Mouse (Mus musculus) forebrain, embryonic 10.5 days (tissue): Measurements from ENCODE around the gene Mgll. TPM values are rescaled to one million over a fixed set of nuclear protein-coding genes. Genes with fewer than 3 reads are reported as not detected.

ENCODE experiments used
- DNase-seq: peaks from one replicate; pipeline ENCODE4 v3.0.0-alpha.2; 2017; ENCODE audit warnings: low spot score; ENCODE audit errors: extremely low spot score
- H3K27ac ChIP-seq: fragments of 300-500 bp; sonication (generic); 2 replicates; pipeline ENCODE4 v1.5.1; 2016; ENCODE audit warnings: mild to moderate bottlenecking
- H3K27me3 ChIP-seq: fragments of 300-500 bp; sonication (generic); 2 replicates; pipeline ENCODE4 v1.6.1; 2016; ENCODE audit warnings: mild to moderate bottlenecking; ENCODE audit not compliant: poor library complexity, severe bottlenecking
- H3K36me3 ChIP-seq: fragments of 300-500 bp; sonication (generic); replicated peaks from 2 replicates; pipeline ENCODE4 v1.6.1; 2016; ENCODE audit warnings: mild to moderate bottlenecking, moderate library complexity
- H3K4me1 ChIP-seq: fragments of 300-500 bp; sonication (generic); 2 replicates; pipeline ENCODE4 v1.6.1; 2016
- H3K4me3 ChIP-seq: fragments of 300-500 bp; sonication (generic); 2 replicates; pipeline ENCODE4 v1.5.1; 2016; ENCODE audit warnings: mild to moderate bottlenecking, moderate library complexity
- H3K9me3 ChIP-seq: fragments of 300-500 bp; sonication (generic); 2 replicates; pipeline ENCODE4 v1.6.1; 2016; ENCODE audit warnings: mild to moderate bottlenecking, moderate library complexity
- WGBS: fragments of 180-500 bp; shearing (Covaris S2); methylation state at CpG from one replicate; pipeline ENCODE4 v1.1.7; 2016; 5-methylcytosine and 5-hydroxymethylcytosine counted together
- polyA plus RNA-seq: library from polyadenylated mRNA; unstranded; fragments of >200 nt; fragmentation: Nextera tagmentation; extraction: Ambion mirVana; gene quantifications from 2 replicates; pipeline ENCODE4 v1.2.1, GENCODE M21; 2016

Mgll gene
- polyA plus RNA-seq, 1 experiment from 2014 or later, result 5.8 TPM

DNA sequence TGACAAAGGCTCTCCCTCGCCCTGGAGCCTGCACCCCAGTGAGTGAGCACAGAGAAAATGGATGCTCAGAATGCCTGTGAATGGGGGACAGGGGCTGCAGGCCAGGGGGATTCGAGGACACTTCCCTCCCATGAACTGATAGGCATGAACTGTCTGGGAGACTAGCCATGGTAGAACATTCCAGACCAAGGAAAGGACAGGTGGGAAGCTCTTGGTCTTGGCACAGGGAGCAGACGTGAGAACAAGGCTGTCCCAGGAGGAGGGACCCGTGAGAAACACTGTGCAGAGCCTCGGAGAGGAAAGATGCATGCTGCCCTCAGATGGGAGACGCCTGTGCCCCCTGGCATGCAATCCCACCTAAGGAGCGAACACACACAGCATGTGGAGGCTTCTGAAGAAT lies 100.0 kb downstream of the Mgll start:
- Histone ChIP-seq H3K9me3 (no peaks in the 10 kb centered on the region), H3K36me3 (no peaks in the 10 kb centered on the region), H3K27ac (no peak overlapping the region), H3K4me1 (peaks cover 25% of the 10 kb centered on the region), H3K4me3 (no peak overlapping the region), H3K27me3 (no peaks in the 10 kb centered on the region)
- DNase-seq, result no peak
- WGBS, result 76% methylated on average over 7 of the region's 7 CpGs

DNA sequence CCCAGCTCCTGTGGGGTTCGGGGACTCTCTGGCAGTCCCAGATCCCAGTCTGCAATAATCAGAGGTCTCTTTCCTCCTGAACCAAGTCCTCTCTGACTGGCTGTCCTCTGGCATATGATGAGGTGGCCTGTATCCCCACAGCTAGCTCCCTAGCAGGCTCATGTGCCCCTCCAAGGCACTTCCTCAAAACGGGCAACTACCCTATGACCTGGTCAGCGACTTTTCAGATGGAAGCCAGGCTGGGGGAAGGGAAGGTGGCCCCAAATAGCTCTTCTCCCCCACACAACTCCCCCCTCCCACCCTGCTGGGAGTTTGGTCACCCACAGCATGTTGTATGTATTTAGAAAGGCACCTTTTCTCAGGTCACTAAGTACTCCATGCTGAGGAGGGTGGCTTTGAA lies 101.9 kb downstream of the Mgll start:
- no peak for DNase-seq
- no peaks in the 10 kb centered on the region for H3K9me3 ChIP-seq
- H3K4me1 ChIP-seq, result peaks cover 19% of the 10 kb centered on the region
- 0 out of 2 replicates have a peak, but pooled peaks cover 6% of the 10 kb centered on the region for H3K27me3 ChIP-seq
- WGBS, result 68% methylated on average over 3 of the region's 3 CpGs
- H3K4me3 ChIP-seq, result no peak overlapping the region
- no peaks in the 10 kb centered on the region for H3K36me3 ChIP-seq
- no peak overlapping the region for H3K27ac ChIP-seq

DNA sequence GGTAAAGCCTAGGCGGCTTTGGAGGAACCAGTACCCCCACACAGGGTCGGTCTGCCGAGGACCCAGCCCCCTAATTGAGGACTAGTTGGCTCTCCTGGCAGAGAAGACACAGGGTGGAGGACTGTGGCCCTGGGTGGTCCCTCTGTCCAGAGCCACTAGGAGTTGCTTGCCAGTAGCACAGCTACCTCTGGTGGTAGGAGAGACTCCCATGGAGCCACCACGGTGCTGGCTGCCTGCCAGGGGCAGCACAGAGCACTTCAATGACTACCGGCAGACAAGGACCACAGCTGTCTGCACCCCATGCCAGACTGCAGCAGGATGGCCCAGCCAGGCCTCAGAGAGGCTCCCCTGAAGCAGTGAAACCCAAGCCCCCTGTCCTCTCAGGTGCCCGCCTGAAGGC lies 102.3 kb downstream of the Mgll start:
- peaks cover 21% of the 10 kb centered on the region for H3K4me1 ChIP-seq
- DNase-seq, result no peak
- H3K4me3 ChIP-seq, result no peak overlapping the region
- H3K27me3 ChIP-seq, result 0 out of 2 replicates have a peak, but pooled peaks cover 6% of the 10 kb centered on the region
- 39% methylated on average over 6 of the region's 6 CpGs for WGBS
- H3K27ac ChIP-seq, result peak overlapping the region; percentile 45
- H3K9me3 ChIP-seq, result no peaks in the 10 kb centered on the region
- H3K36me3 ChIP-seq, result no peaks in the 10 kb centered on the region

DNA sequence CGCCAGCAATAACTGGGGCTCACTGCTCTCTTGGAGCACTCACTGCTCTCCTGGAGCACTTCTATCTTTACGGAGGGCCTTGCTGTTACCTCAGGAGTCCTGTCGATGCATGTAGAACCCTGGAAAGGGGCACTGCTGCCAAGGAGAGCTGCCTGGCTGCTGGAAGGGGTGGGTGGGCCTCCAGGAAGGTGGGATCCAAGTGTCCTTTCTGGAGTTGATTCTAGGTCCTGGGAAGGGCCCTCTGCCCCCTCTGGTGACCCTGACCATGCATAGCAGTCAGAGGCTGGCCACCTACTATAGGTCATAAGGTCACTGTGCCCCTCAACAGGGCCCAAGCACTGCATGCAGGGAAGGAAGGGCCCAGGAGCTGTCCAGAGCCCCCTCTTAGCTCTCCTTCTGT lies 102.8 kb downstream of the Mgll start:
- peaks cover 21% of the 10 kb centered on the region for H3K4me1 ChIP-seq
- peak overlapping the region; percentile 45 for H3K27ac ChIP-seq
- H3K9me3 ChIP-seq, result no peaks in the 10 kb centered on the region
- H3K4me3 ChIP-seq, result no peak overlapping the region
- H3K36me3 ChIP-seq, result no peaks in the 10 kb centered on the region
- WGBS, result 91% methylated on average over 3 of the region's 3 CpGs
- no peak for DNase-seq
- H3K27me3 ChIP-seq, result 0 out of 2 replicates have a peak, but pooled peaks cover 6% of the 10 kb centered on the region

DNA sequence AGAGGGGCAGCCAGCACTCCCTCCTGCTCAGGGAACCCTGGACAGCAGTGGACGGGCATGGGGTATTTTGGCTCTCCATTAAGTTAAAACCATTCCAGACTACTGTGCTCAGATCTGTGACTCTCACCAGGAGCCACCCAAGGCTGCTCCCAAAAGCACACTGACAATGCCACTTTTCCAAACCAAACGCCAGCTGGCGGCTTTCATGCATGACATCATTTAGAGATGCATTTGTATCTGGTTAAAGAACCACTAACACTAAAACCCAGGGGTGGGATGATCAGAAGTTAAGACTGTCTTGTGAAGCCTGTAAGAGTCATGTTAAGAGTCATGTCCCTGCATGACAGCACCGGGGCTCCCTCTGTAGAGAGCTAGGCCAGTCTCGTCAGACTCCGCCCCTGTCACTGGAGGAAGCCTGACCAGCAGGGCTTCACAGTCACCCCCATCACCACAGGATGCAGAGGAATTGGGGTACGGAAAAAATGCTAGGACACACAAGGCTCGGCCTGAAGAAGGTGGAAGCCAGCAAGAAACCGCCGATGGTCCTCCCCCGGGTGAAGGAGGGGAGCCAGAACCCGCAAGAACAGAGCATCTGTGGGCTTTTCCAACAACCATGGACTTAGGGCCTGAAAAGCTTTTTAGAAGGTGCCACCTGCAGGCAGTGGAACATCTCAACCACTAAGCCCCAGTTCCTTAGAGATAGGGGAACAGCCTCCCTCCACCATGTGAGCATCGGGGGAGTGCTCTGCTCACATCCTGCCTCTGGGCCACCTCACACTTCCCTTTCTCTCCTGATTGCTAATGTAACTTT lies 103.4 kb downstream of the Mgll start:
- no peaks in the 10 kb centered on the region for H3K36me3 ChIP-seq
- no peaks in the 10 kb centered on the region for H3K9me3 ChIP-seq
- no peak overlapping the region for H3K4me3 ChIP-seq
- WGBS, result 64% methylated on average over 13 of the region's 13 CpGs
- no peak overlapping the region for H3K27ac ChIP-seq
- DNase-seq, result no peak
- H3K27me3 ChIP-seq, result 0 out of 2 replicates have a peak, but pooled peaks cover 6% of the 10 kb centered on the region
- peaks cover 23% of the 10 kb centered on the region for H3K4me1 ChIP-seq

DNA sequence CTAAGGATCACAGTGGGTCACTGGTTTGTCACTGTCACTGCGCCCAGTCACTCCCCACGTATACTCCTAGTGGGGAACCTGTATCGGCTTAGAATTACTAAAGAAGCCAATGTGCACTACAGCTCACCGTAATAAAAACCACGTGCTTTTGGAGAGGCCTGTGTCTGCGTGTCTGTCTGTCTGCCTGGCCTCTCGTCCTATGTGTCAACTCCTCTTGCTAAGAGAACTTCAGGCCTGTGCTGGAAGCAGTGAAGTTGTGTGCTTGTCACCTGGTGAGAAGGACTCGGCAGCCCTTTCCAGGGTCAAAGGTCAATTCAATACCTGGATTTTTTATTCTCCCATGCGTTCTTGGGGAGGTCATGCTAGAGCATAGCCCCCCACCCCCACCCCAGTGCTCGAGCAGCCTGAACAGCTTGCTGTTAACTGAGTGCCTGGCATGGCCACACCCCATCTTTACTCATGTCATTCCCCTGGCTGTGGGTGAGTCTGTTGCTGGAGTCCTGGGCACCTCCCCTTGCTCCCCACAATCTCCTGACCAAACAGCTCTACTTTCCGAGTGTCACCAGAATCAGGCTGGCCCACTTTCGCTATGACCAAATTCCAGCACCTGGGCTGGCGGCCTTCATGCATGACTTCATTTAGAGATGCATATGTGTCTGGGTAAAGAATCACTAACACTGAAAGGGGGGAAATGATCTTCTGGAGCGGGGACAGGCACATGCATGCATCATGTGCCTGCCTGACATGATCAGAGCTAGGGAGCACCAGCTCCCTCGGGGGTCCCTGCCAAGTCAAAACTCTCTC lies 104.2 kb downstream of the Mgll start:
- DNase-seq, result no peak
- 80% methylated on average over 15 of the region's 15 CpGs for WGBS
- H3K27ac ChIP-seq, result no peak overlapping the region
- H3K4me3 ChIP-seq, result no peak overlapping the region
- no peaks in the 10 kb centered on the region for H3K36me3 ChIP-seq
- H3K4me1 ChIP-seq, result peaks cover 26% of the 10 kb centered on the region
- H3K27me3 ChIP-seq, result 0 out of 2 replicates have a peak, but pooled peaks cover 6% of the 10 kb centered on the region
- no peaks in the 10 kb centered on the region for H3K9me3 ChIP-seq

DNA sequence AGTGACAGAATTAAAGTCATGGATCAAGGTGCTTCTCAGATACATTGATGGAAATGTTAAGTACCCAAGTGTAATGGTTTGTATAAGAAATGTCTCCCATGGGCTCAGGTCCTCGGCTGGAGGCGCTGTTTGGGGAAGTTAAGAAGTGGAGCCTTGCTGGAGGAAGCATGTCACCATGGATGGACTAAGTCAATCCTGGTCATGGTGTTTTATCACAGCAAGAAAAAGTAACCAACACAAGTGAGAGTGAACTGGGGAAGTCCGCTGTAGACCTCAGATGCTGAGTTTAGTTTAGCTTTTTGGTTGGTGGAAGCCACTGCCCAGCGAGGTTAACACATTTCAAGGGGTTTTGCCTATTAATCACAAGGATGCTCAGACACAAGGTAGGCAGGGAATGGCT lies 105.4 kb downstream of the Mgll start:
- Histone ChIP-seq H3K9me3 (no peaks in the 10 kb centered on the region), H3K27ac (no peak overlapping the region), H3K4me3 (no peak overlapping the region), H3K36me3 (no peaks in the 10 kb centered on the region), H3K4me1 (peaks cover 26% of the 10 kb centered on the region), H3K27me3 (0 out of 2 replicates have a peak, but pooled peaks cover 6% of the 10 kb centered on the region)
- WGBS, result 95% methylated on average over 4 of the region's 4 CpGs
- no peak for DNase-seq

DNA sequence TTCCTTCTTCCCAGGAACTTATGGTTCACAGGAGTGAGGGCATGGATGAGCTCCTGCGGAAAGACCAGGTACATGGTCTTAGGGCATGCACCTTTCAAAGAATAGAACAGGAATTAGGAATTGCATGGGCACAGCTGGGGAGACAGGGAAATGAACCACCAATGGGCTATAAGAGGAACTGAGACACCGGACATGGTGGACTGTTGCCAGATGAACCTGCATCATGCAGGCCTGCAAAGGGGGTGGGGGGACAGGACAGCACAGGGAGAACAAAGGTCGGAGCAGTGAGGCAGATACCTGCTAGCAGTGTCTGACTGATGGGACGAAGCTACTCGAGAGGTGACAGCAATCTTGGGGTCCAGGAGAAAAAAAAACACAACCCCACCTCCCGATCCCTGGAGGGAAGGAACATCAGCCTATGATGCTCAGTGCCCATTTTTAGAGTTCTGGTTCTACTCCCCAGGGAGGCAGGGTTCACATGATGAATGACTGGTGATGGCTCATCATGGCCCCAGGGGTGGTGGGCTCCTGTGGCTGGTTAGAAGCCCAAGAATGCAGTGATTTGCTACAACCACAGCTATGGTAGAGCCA lies 106.0 kb downstream of the Mgll start:
- DNase-seq, result no peak
- Histone ChIP-seq H3K36me3 (no peaks in the 10 kb centered on the region), H3K27me3 (0 out of 2 replicates have a peak, but pooled peaks cover 6% of the 10 kb centered on the region), H3K4me3 (no peak overlapping the region), H3K4me1 (peaks cover 26% of the 10 kb centered on the region), H3K27ac (no peak overlapping the region), H3K9me3 (no peaks in the 10 kb centered on the region)
- WGBS, result 86% methylated on average over 6 of the region's 6 CpGs

DNA sequence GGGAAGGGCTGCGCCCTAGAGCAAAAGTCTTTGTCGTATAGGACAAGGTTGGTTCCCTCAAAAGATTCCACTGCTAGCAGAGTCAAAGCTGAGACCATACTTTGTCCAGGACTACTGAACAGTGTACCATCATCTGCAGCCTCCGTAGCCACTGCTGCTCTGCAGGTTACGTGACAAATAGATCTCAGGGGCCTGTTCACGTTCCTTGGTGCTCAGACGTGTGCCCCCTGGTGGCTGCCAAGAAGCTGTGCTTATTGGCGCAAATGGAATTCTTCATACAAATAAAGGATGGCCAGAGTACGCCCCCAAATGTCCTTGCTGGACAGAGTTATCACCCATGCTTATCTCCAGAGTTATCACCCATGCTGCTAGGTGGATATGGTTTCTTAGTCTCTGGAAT lies 107.2 kb downstream of the Mgll start:
- WGBS, result 28% methylated on average over 8 of the region's 8 CpGs
- Histone ChIP-seq H3K9me3 (no peaks in the 10 kb centered on the region), H3K27me3 (0 out of 2 replicates have a peak, but pooled peaks cover 6% of the 10 kb centered on the region), H3K36me3 (peaks cover 8% of the 10 kb centered on the region), H3K27ac (no peak overlapping the region), H3K4me3 (no peak overlapping the region), H3K4me1 (peaks cover 24% of the 10 kb centered on the region)
- peak; percentile 73 for DNase-seq

DNA sequence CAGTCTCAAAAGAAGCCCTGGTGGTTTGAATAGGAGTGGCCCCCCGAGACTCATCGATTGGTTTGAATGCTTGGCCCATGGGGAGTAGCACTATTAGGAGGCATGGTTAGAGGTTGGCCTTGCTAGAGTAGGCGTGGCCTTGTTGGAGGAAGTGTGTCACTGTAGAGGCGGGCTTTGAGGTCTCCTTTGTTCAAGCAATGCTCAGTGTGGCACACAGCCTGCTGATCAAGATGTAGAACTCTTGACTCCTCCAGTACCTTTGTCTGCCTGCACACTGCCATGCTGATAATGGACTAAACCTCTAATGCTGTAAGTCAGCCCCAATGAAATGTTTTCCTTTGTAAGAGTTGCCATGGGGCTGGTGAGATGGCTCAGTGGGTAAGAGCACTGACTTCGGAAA lies 108.5 kb downstream of the Mgll start:
- no peak overlapping the region for H3K4me3 ChIP-seq
- 0 out of 2 replicates have a peak overlapping the region, but pooled peaks have one; percentile 17 for H3K27ac ChIP-seq
- WGBS, result 79% methylated on average over 5 of the region's 5 CpGs
- no peaks in the 10 kb centered on the region for H3K9me3 ChIP-seq
- DNase-seq, result no peak
- peaks cover 12% of the 10 kb centered on the region for H3K4me1 ChIP-seq
- H3K27me3 ChIP-seq, result 0 out of 2 replicates have a peak, but pooled peaks cover 6% of the 10 kb centered on the region
- peaks cover 19% of the 10 kb centered on the region for H3K36me3 ChIP-seq

DNA sequence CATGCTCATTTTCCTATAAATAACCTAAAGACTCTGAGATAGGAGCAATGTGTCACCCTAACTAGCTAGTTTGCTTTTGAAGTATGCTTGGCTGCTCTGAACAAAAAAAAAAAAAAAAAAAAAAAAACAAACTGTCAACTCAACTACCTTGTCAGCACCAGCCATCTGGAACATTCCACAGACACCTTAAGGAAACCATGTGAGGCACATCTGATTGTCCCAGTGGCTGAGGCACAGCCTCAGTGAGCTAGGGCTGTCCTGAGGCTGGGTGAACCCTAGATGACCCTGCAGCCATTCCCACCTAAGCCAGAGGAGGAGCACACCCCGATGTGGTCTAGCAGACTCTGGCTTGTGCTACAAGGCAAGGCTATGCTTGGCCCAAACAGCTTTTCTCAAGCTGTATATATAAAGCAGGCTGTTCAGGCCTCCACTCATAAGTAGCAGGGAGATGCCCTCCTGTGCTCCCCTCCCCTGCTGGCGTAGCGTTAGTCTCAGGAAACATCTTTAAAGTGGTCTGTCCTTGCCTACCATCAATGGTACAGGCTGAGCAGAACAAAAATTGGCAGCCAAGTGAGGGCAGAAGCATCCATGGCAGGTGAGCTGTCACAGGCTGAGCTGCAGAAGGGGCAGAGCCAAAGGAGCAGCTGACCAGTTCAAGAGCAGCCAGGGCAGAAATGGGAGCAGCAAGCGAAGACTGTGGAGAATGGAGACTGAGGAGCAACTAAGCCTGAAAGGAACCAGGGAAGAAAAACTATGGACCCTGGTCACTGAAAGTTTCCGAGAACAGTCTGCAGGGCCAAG lies 109.3 kb downstream of the Mgll start:
- Histone ChIP-seq H3K27ac (0 out of 2 replicates have a peak overlapping the region, but pooled peaks have one; percentile 20), H3K4me1 (peaks cover 8% of the 10 kb centered on the region), H3K36me3 (peaks cover 28% of the 10 kb centered on the region), H3K4me3 (no peak overlapping the region), H3K9me3 (no peaks in the 10 kb centered on the region), H3K27me3 (0 out of 2 replicates have a peak, but pooled peaks cover 6% of the 10 kb centered on the region)
- no peak for DNase-seq
- 88% methylated on average over 5 of the region's 5 CpGs for WGBS

DNA sequence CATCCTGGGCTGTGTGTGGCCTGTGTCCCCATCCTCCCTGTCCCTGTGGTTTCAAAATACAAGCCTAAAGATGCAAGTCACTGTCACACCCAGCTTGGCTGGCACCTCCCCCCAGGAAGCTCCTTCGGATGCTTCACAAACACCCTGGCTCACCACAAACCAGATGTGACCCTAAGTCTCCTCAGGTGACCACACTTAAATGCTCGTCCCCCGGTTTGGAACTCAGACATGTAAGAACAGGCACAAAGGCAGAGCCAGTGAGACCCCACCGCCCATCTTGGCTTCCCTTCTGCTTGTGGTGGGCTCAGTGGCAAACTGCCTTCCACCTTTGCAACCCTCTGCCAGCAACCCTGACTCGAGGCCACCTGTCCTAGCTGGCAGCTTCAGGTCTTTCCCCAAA lies 110.8 kb downstream of the Mgll start:
- Histone ChIP-seq H3K9me3 (no peaks in the 10 kb centered on the region), H3K27ac (no peak overlapping the region), H3K4me1 (peaks cover 8% of the 10 kb centered on the region), H3K4me3 (no peak overlapping the region), H3K36me3 (peaks cover 34% of the 10 kb centered on the region), H3K27me3 (0 out of 2 replicates have a peak, but pooled peaks cover 6% of the 10 kb centered on the region)
- 71% methylated on average over 5 of the region's 5 CpGs for WGBS
- no peak for DNase-seq
